Comparison of ENCODE assay signal across 9 mouse cellular contexts in genomic region chr17:71617974-71618373, GRCm38 (mm10). TPM values are rescaled to one million over a fixed set of nuclear protein-coding genes. Genes with fewer than 3 reads are reported as not detected.
DNase-seq lines count a peak whose midpoint lies in the region; ATAC-seq lines count a peak whose summit lies in the region.
"Had no signal": no experiment of that assay in that cellular context is flagged by ENCODE, and none has a peak within 500 bp of the region (broad histone marks: within the 10 kb centered on the region; RNA-seq: fewer than 3 reads in every experiment).

No protein-coding gene starts in this region.

- peak overlapping the region; percentile 99 for H3K9ac ChIP-seq in liver, embryonic 11.5 days (ENCODE audit: low read depth, low read length)
- H3K9ac ChIP-seq in hindbrain, embryonic 16.5 days (ENCODE audit: low read depth, low read length): no peak overlapping the region

- H3K36me3 ChIP-seq in liver, embryonic 11.5 days (ENCODE audit: control insufficient read depth, insufficient read depth, low read length): peaks cover 12% of the 10 kb centered on the region; the same call in 1 of the 2 replicates
- H3K36me3 ChIP-seq in hindbrain, embryonic 16.5 days (ENCODE audit: control insufficient read depth, insufficient read depth, low read length): no peaks in the 10 kb centered on the region

- ATAC-seq in liver, embryonic 11.5 days (replicated peaks; ENCODE audit: low FRiP score): no peak
- ATAC-seq in hindbrain, embryonic 16.5 days: no peak

- no peaks in the 10 kb centered on the region for H3K9me3 ChIP-seq in liver, embryonic 11.5 days (ENCODE audit: control insufficient read depth, low read length)
- H3K9me3 ChIP-seq in hindbrain, embryonic 16.5 days (ENCODE audit: control insufficient read depth, low read length): no peaks in the 10 kb centered on the region

- no peaks in the 10 kb centered on the region for H3K27me3 ChIP-seq in liver, embryonic 11.5 days (replicated peaks; ENCODE audit: control insufficient read depth, insufficient read depth, low read length)
- H3K27me3 ChIP-seq in hindbrain, embryonic 16.5 days (replicated peaks; ENCODE audit: control insufficient read depth, insufficient read depth, low read length): no peaks in the 10 kb centered on the region

- no peak for DNase-seq in liver, embryonic 11.5 days (ENCODE audit: low spot score)
- no peak for DNase-seq in liver
- DNase-seq in T-cell, adult 2 months (ENCODE audit: low spot score): peak; percentile 10
- peak; percentile 49 for DNase-seq in naive thymus-derived CD4-positive, alpha-beta T cell, adult 2 months (ENCODE audit: low read depth)
- no peak for DNase-seq in embryo, embryonic 10 days (ENCODE audit: low spot score)
- no peak for DNase-seq in spleen, postnatal 4 days (ENCODE audit: low spot score in 2 of 2)
- DNase-seq in gastrocnemius, adult 18-20 months (ENCODE audit: low spot score): no peak
- DNase-seq: heart, postnatal 10 days had no signal

- H3K4me2 ChIP-seq in liver, embryonic 11.5 days: peak overlapping the region; percentile 86
- peak overlapping the region; percentile 0 for H3K4me2 ChIP-seq in hindbrain, embryonic 16.5 days (ENCODE audit: low read length)

- H3K4me3 ChIP-seq in liver, embryonic 11.5 days (ENCODE audit: low read depth, low read length): peak overlapping the region; percentile 100
- H3K4me3 ChIP-seq in hindbrain, embryonic 16.5 days (ENCODE audit: low read length): no peak overlapping the region

- H3K27ac ChIP-seq in liver, embryonic 11.5 days (ENCODE audit: low read depth, low read length): no peak overlapping the region
- H3K27ac ChIP-seq in hindbrain, embryonic 16.5 days (ENCODE audit: low read depth, low read length): no peak overlapping the region

- WGBS in liver, embryonic 11.5 days: 43% methylated on average over 4 of the region's 4 CpGs
- WGBS in hindbrain, embryonic 16.5 days: 80% methylated on average over 4 of the region's 4 CpGs

- peaks cover 19% of the 10 kb centered on the region for H3K4me1 ChIP-seq in liver, embryonic 11.5 days (replicated peaks; ENCODE audit: control insufficient read depth, insufficient read depth, low read length)
- peaks cover 16% of the 10 kb centered on the region for H3K4me1 ChIP-seq in hindbrain, embryonic 16.5 days (ENCODE audit: control insufficient read depth, insufficient read depth, low read depth, low read length)

RNA-seq across cellular contexts. Expression of gene Wdr43, which starts 2.3 kb away (rescaled TPM):
- polyA plus RNA-seq in liver, embryonic 11.5 days (2014; fragmentation: Nextera tagmentation; extraction: Ambion mirVana): 140 and 158 TPM in 2 replicates
- polyA plus RNA-seq in hindbrain, embryonic 16.5 days (2015; fragmentation: Nextera tagmentation; extraction: Ambion mirVana): 39.7 and 47.1 TPM in 2 replicates
- total RNA-seq in gastrocnemius, adult 18-20 months (2021): 10 to 100 TPM; 26.5 to 29.6 TPM

RNA-seq across cellular contexts. Expression of gene Togaram2, which starts 55.1 kb away (rescaled TPM):
- polyA plus RNA-seq in liver, embryonic 11.5 days (2014; fragmentation: Nextera tagmentation; extraction: Ambion mirVana): not detected in 2 replicates
- polyA plus RNA-seq in hindbrain, embryonic 16.5 days (2015; fragmentation: Nextera tagmentation; extraction: Ambion mirVana): 0.82 and 0.89 TPM in 2 replicates
- total RNA-seq in gastrocnemius, adult 18-20 months (2021): 1 to 10 TPM; 2.4 to 4.9 TPM

Comparison
In these comparisons a context has a peak if more than half of its experiments do, and no peak if none do; other contexts are left out.
1. DNase-seq: peak in T-cell, adult 2 months (single experiment) and naive thymus-derived CD4-positive, alpha-beta T cell, adult 2 months (single experiment); none in liver, embryonic 11.5 days (single experiment), liver (single experiment), embryo, embryonic 10 days (single experiment), spleen, postnatal 4 days (0 of 2) and gastrocnemius, adult 18-20 months (single experiment).